Mouse (Mus musculus): ENCODE measurements around the gene Srpk2. TPM values are rescaled to one million over a fixed set of nuclear protein-coding genes. Genes with fewer than 3 reads are reported as not detected.
"Not testable (repeated sequence)": the region's sequence is repeated elsewhere in the genome, so short reads cannot be mapped to it uniquely, and the experiment has no call there.

Srpk2 gene
- 10 to 100 TPM; 39.9 to 40.4 TPM for total RNA-seq (2021)

GRCm38 (mm10) chr5:23684517-23684916 lies at the start of gene Srpk2:
TSS of gene Srpk2 (minus strand) at chr5:23684617.
- intact Hi-C loops (cut with DNase I), result no loop called here
- DNase-seq (ENCODE audit: low spot score), result no peak

- intact Hi-C loops (cut with DNase I), result no loop called here
Observed at GRCm38 (mm10) chr5:23721956-23722355, 37.5 kb upstream of the Srpk2 start.

GRCm38 (mm10) chr5:23718881-23719328 lies 34.5 kb upstream of the Srpk2 start:
- intact Hi-C loops (cut with DNase I), result no loop called here
- no peak for DNase-seq (ENCODE audit: low spot score)

More at GRCm38 (mm10) chr5:23721956-23722355, 37.5 kb upstream of the Srpk2 start:
- DNase-seq (ENCODE audit: low spot score), result no peak

GRCm38 (mm10) chr5:23718182-23718534 lies 33.7 kb upstream of the Srpk2 start:
- intact Hi-C loops (cut with DNase I), result no loop called here
- no peak for DNase-seq (ENCODE audit: low spot score)

- intact Hi-C loops (cut with DNase I), result no loop called here
- no peak for DNase-seq (ENCODE audit: low spot score)
Observed at GRCm38 (mm10) chr5:23717469-23718181, 33.2 kb upstream of the Srpk2 start.

GRCm38 (mm10) chr5:23713401-23714335 lies 29.3 kb upstream of the Srpk2 start:
- intact Hi-C loops (cut with DNase I), result loop anchor here (5.0 kb wide), 1 partner anchor 36 kb away; no protein-coding TSS in a partner anchor
- DNase-seq (ENCODE audit: low spot score), result no peak

- intact Hi-C loops (cut with DNase I), result loop anchor here (5.0 kb wide), 1 partner anchor 35 kb away; no protein-coding TSS in a partner anchor
- DNase-seq (ENCODE audit: low spot score), result peak; percentile 71
Observed at GRCm38 (mm10) chr5:23712130-23713001, 27.9 kb upstream of the Srpk2 start.

GRCm38 (mm10) chr5:23711671-23712129 lies 27.3 kb upstream of the Srpk2 start:
- DNase-seq (ENCODE audit: low spot score), result not testable (repeated sequence)
- intact Hi-C loops (cut with DNase I), result loop anchor here (5.0 kb wide), 1 partner anchor 34 kb away; no protein-coding TSS in a partner anchor

GRCm38 (mm10) chr5:23711244-23711643 lies 26.8 kb upstream of the Srpk2 start:
- DNase-seq (ENCODE audit: low spot score), result no peak
- intact Hi-C loops (cut with DNase I), result loop anchor here (5.0 kb wide), 1 partner anchor 34 kb away; no protein-coding TSS in a partner anchor

- intact Hi-C loops (cut with DNase I), result loop anchor here (5.0 kb wide), 1 partner anchor 32 kb away; no protein-coding TSS in a partner anchor
- no peak for DNase-seq (ENCODE audit: low spot score)
Observed at GRCm38 (mm10) chr5:23709661-23710060, 25.2 kb upstream of the Srpk2 start.

GRCm38 (mm10) chr5:23706601-23707597 lies 22.5 kb upstream of the Srpk2 start:
- intact Hi-C loops (cut with DNase I); DNase-seq (ENCODE audit: low spot score): not testable (repeated sequence)

GRCm38 (mm10) chr5:23697457-23697856 lies 13.0 kb upstream of the Srpk2 start:
- no peak for DNase-seq (ENCODE audit: low spot score)
- intact Hi-C loops (cut with DNase I), result no loop called here

GRCm38 (mm10) chr5:23683431-23683830 lies 986 bp downstream of the Srpk2 start:
- intact Hi-C loops (cut with DNase I), result no loop called here

GRCm38 (mm10) chr5:23679006-23679405 lies 5.4 kb downstream of the Srpk2 start:
- intact Hi-C loops (cut with DNase I), result loop anchor here (5.0 kb wide), 1 partner anchor 33 kb away; no protein-coding TSS in a partner anchor

More at GRCm38 (mm10) chr5:23683431-23683830, 986 bp downstream of the Srpk2 start:
- no peak for DNase-seq (ENCODE audit: low spot score)

GRCm38 (mm10) chr5:23677883-23678282 lies 6.5 kb downstream of the Srpk2 start:
- intact Hi-C loops (cut with DNase I), result loop anchor here (5.0 kb wide), 1 partner anchor 34 kb away; no protein-coding TSS in a partner anchor

More at GRCm38 (mm10) chr5:23679006-23679405, 5.4 kb downstream of the Srpk2 start:
- no peak for DNase-seq (ENCODE audit: low spot score)

GRCm38 (mm10) chr5:23677072-23677453 lies 7.4 kb downstream of the Srpk2 start:
- intact Hi-C loops (cut with DNase I), result loop anchor here (5.0 kb wide), 1 partner anchor 35 kb away; no protein-coding TSS in a partner anchor
- DNase-seq (ENCODE audit: low spot score), result no peak

More at GRCm38 (mm10) chr5:23677883-23678282, 6.5 kb downstream of the Srpk2 start:
- no peak for DNase-seq (ENCODE audit: low spot score)

- intact Hi-C loops (cut with DNase I), result loop anchor here (5.0 kb wide), 1 partner anchor 36 kb away; no protein-coding TSS in a partner anchor
- no peak for DNase-seq (ENCODE audit: low spot score)
Observed at GRCm38 (mm10) chr5:23676156-23677071, 8.0 kb downstream of the Srpk2 start.
